Mouse (Mus musculus) lung, postnatal 4 days (tissue): Measurements from ENCODE around the gene Slc44a3.
A peak's percentile ranks its signal among the peaks of the same experiment; 100 is the strongest.

Experiments
- DNase-seq, 2 experiments: peaks; one replicate each; pipeline ENCODE4 v3.0.0; 2021

The Slc44a3 gene

GRCm38 (mm10) chr3:121493997-121494421, 38.2 kb downstream of the Slc44a3 start:
- no peak for DNase-seq

GRCm38 (mm10) chr3:121492026-121492425, 40.2 kb downstream of the Slc44a3 start:
- DNase-seq: no peak

- DNase-seq: no peak
Observed at GRCm38 (mm10) chr3:121490941-121491340, 41.3 kb downstream of the Slc44a3 start.

- no peak for DNase-seq
Observed at GRCm38 (mm10) chr3:121489462-121490118, 42.6 kb downstream of the Slc44a3 start.

- DNase-seq: no peak
Observed at GRCm38 (mm10) chr3:121485201-121485600, 47.0 kb downstream of the Slc44a3 start.

- DNase-seq: no peak
Observed at GRCm38 (mm10) chr3:121483266-121484161, 48.7 kb downstream of the Slc44a3 start.

- DNase-seq: no peak
Observed at GRCm38 (mm10) chr3:121481564-121481963, 50.6 kb downstream of the Slc44a3 start.

GRCm38 (mm10) chr3:121480961-121481436, 51.2 kb downstream of the Slc44a3 start:
- no peak for DNase-seq

- DNase-seq: no peak
Observed at GRCm38 (mm10) chr3:121480030-121480960, 51.9 kb downstream of the Slc44a3 start.

GRCm38 (mm10) chr3:121474738-121475137, 57.5 kb downstream of the Slc44a3 start:
- DNase-seq: no peak

- DNase-seq: peak in 1 of 2 experiments; percentile 38
Observed at GRCm38 (mm10) chr3:121471703-121472102, 60.5 kb downstream of the Slc44a3 start.

- peak; percentile 49 to 76 for DNase-seq
Observed at GRCm38 (mm10) chr3:121469185-121469975, 62.8 kb downstream of the Slc44a3 start.

GRCm38 (mm10) chr3:121468136-121468535, 64.1 kb downstream of the Slc44a3 start:
- DNase-seq: no peak

- DNase-seq: peak in 1 of 2 experiments; percentile 39
Observed at GRCm38 (mm10) chr3:121467094-121467552, 65.1 kb downstream of the Slc44a3 start.

- DNase-seq: no peak
Observed at GRCm38 (mm10) chr3:121465795-121466194, 66.4 kb downstream of the Slc44a3 start.

- no peak for DNase-seq
Observed at GRCm38 (mm10) chr3:121464733-121465305, 67.4 kb downstream of the Slc44a3 start.

GRCm38 (mm10) chr3:121462782-121463181, 69.4 kb downstream of the Slc44a3 start:
- no peak for DNase-seq

GRCm38 (mm10) chr3:121461477-121461876, 70.7 kb downstream of the Slc44a3 start:
- DNase-seq: no peak

GRCm38 (mm10) chr3:121460473-121461193, 71.6 kb downstream of the Slc44a3 start:
- no peak for DNase-seq
